Mouse (Mus musculus) forebrain, embryonic 16.5 days (tissue): ENCODE results near the gene Trpm1. TPM values are rescaled to one million over a fixed set of nuclear protein-coding genes. Genes with fewer than 3 reads are reported as not detected.

Experiments used
- ATAC-seq: fragments of 200-750 bp; cut with Nextera tagmentation; 2 replicates; pipeline ENCODE4 v1.8.0; 2017; ENCODE audit warnings: mild to moderate bottlenecking, moderate library complexity
- H3K27ac ChIP-seq: fragments of 300-500 bp; sonication (generic); 2 replicates; pipeline ENCODE4 v1.5.1; 2014; ENCODE audit warnings: low read length, control low read depth
- H3K27me3 ChIP-seq: fragments of 300-500 bp; sonication (generic); replicated peaks from 2 replicates; pipeline ENCODE4 v1.6.1; 2014; ENCODE audit warnings: low read length; ENCODE audit not compliant: control insufficient read depth, insufficient read depth
- H3K36me3 ChIP-seq: fragments of 300-500 bp; sonication (generic); 2 replicates; pipeline ENCODE4 v1.6.1; 2014; ENCODE audit not compliant: control insufficient read depth, insufficient read depth
- H3K4me1 ChIP-seq: fragments of 300-500 bp; sonication (generic); replicated peaks from 2 replicates; pipeline ENCODE4 v1.6.1; 2014; ENCODE audit warnings: low read length; ENCODE audit not compliant: control insufficient read depth, insufficient read depth
- H3K4me2 ChIP-seq: fragments of 300-500 bp; sonication (generic); 2 replicates; pipeline ENCODE4 v1.6.1; 2014; ENCODE audit warnings: mild to moderate bottlenecking, low read length, control low read depth
- H3K4me3 ChIP-seq: fragments of 300-500 bp; sonication (generic); replicated peaks from 2 replicates; pipeline ENCODE4 v1.5.1; 2014; ENCODE audit warnings: mild to moderate bottlenecking, low read length, control low read depth
- H3K9ac ChIP-seq: fragments of 300-500 bp; sonication (generic); replicated peaks from 2 replicates; pipeline ENCODE4 v1.6.1; 2014; ENCODE audit warnings: low read depth, low read length, control low read depth
- H3K9me3 ChIP-seq: fragments of 300-500 bp; sonication (generic); 2 replicates; pipeline ENCODE4 v1.6.1; 2016; ENCODE audit warnings: low read length; ENCODE audit not compliant: control insufficient read depth
- WGBS: fragments of 180-500 bp; shearing (Covaris S2); extraction: QIAGEN DNeasy Blood & Tissue Kit; methylation state at CpG from one replicate; pipeline ENCODE4 v1.1.7; 2014; 5-methylcytosine and 5-hydroxymethylcytosine counted together
- polyA plus RNA-seq: library from polyadenylated mRNA; unstranded; fragments of >200 nt; fragmentation: Nextera tagmentation; extraction: Ambion mirVana; gene quantifications from 2 replicates; pipeline ENCODE4 v1.2.1, GENCODE M21; 2015

The Trpm1 gene
- polyA plus RNA-seq, 1 experiment from 2014 or later: 0.08 TPM

GRCm38 (mm10) chr7:64253736-64254135 is 100.1 kb downstream of the Trpm1 start:
- Histone ChIP-seq H3K27me3 (no peaks in the 10 kb centered on the region), H3K36me3 (no peaks in the 10 kb centered on the region), H3K27ac (no peak overlapping the region), H3K4me2 (no peak overlapping the region), H3K4me3 (no peak overlapping the region), H3K9ac (no peak overlapping the region), H3K4me1 (no peaks in the 10 kb centered on the region), H3K9me3 (no peaks in the 10 kb centered on the region)
- ATAC-seq: no peak
- WGBS: 85% methylated on average over 3 of the region's 3 CpGs

GRCm38 (mm10) chr7:64265502-64266279 is 112.1 kb downstream of the Trpm1 start:
- Histone ChIP-seq H3K9ac (no peak overlapping the region), H3K36me3 (no peaks in the 10 kb centered on the region), H3K4me2 (no peak overlapping the region), H3K27ac (no peak overlapping the region), H3K4me3 (no peak overlapping the region), H3K4me1 (no peaks in the 10 kb centered on the region), H3K27me3 (peaks cover 4% of the 10 kb centered on the region; the same call in 1 of the 2 replicates), H3K9me3 (no peaks in the 10 kb centered on the region)
- WGBS: 83% methylated on average over 13 of the region's 13 CpGs
- no peak for ATAC-seq

GRCm38 (mm10) chr7:64266587-64266986 is 113.0 kb downstream of the Trpm1 start:
- no peak overlapping the region for H3K27ac ChIP-seq
- no peak overlapping the region for H3K4me3 ChIP-seq
- peaks cover 4% of the 10 kb centered on the region; the same call in 1 of the 2 replicates for H3K27me3 ChIP-seq
- H3K36me3 ChIP-seq: no peaks in the 10 kb centered on the region
- no peak overlapping the region for H3K9ac ChIP-seq
- H3K9me3 ChIP-seq: no peaks in the 10 kb centered on the region
- no peak for ATAC-seq
- 94% methylated on average over 4 of the region's 4 CpGs for WGBS
- no peaks in the 10 kb centered on the region for H3K4me1 ChIP-seq
- no peak overlapping the region for H3K4me2 ChIP-seq

- Histone ChIP-seq H3K36me3 (no peaks in the 10 kb centered on the region), H3K4me2 (no peak overlapping the region), H3K9ac (no peak overlapping the region), H3K27ac (peak overlapping the region; percentile 9; the same call in 1 of the 2 replicates), H3K4me1 (0 out of 2 replicates have a peak, but pooled peaks cover 2% of the 10 kb centered on the region), H3K4me3 (no peak overlapping the region), H3K9me3 (no peaks in the 10 kb centered on the region), H3K27me3 (peaks cover 4% of the 10 kb centered on the region; the same call in 1 of the 2 replicates)
- 5% methylated on average over 4 of the region's 4 CpGs for WGBS
- ATAC-seq: peak; percentile 96
Measured at GRCm38 (mm10) chr7:64271926-64272325, 118.3 kb downstream of the Trpm1 start.

- Histone ChIP-seq H3K27me3 (no peaks in the 10 kb centered on the region), H3K9ac (no peak overlapping the region), H3K36me3 (no peaks in the 10 kb centered on the region), H3K4me2 (no peak overlapping the region), H3K4me1 (0 out of 2 replicates have a peak, but pooled peaks cover 2% of the 10 kb centered on the region), H3K27ac (no peak overlapping the region), H3K4me3 (no peak overlapping the region), H3K9me3 (no peaks in the 10 kb centered on the region)
- WGBS: 46% methylated on average over 4 of the region's 4 CpGs
- no peak for ATAC-seq
Measured at GRCm38 (mm10) chr7:64275518-64275917, 121.9 kb downstream of the Trpm1 start.

- no peak overlapping the region for H3K4me3 ChIP-seq
- no peak overlapping the region for H3K27ac ChIP-seq
- WGBS: 61% methylated on average over 6 of the region's 6 CpGs
- H3K27me3 ChIP-seq: no peaks in the 10 kb centered on the region
- 0 out of 2 replicates have a peak, but pooled peaks cover 2% of the 10 kb centered on the region for H3K4me1 ChIP-seq
- H3K4me2 ChIP-seq: no peak overlapping the region
- no peak overlapping the region for H3K9ac ChIP-seq
- no peak for ATAC-seq
- H3K9me3 ChIP-seq: no peaks in the 10 kb centered on the region
- no peaks in the 10 kb centered on the region for H3K36me3 ChIP-seq
Measured at GRCm38 (mm10) chr7:64276921-64277320, 123.3 kb downstream of the Trpm1 start.

GRCm38 (mm10) chr7:64278526-64278925 is 124.9 kb downstream of the Trpm1 start:
- H3K4me3 ChIP-seq: no peak overlapping the region
- WGBS: 93% methylated on average over 1 of the region's 1 CpGs
- H3K4me2 ChIP-seq: no peak overlapping the region
- no peaks in the 10 kb centered on the region for H3K4me1 ChIP-seq
- H3K27ac ChIP-seq: no peak overlapping the region
- H3K9me3 ChIP-seq: no peaks in the 10 kb centered on the region
- no peaks in the 10 kb centered on the region for H3K36me3 ChIP-seq
- no peaks in the 10 kb centered on the region for H3K27me3 ChIP-seq
- no peak overlapping the region for H3K9ac ChIP-seq
- no peak for ATAC-seq

- H3K27me3 ChIP-seq: no peaks in the 10 kb centered on the region
- no peak for ATAC-seq
Measured at GRCm38 (mm10) chr7:64279548-64279947, 125.9 kb downstream of the Trpm1 start.

GRCm38 (mm10) chr7:64286566-64286965 is 132.9 kb downstream of the Trpm1 start:
- H3K27me3 ChIP-seq: no peaks in the 10 kb centered on the region
- no peak overlapping the region for H3K9ac ChIP-seq
- H3K27ac ChIP-seq: no peak overlapping the region
- ATAC-seq: no peak
- H3K9me3 ChIP-seq: no peaks in the 10 kb centered on the region
- peaks cover 9% of the 10 kb centered on the region for H3K4me1 ChIP-seq
- H3K4me3 ChIP-seq: no peak overlapping the region
- H3K4me2 ChIP-seq: peak overlapping the region; percentile 70
- no peaks in the 10 kb centered on the region for H3K36me3 ChIP-seq

More at GRCm38 (mm10) chr7:64279548-64279947, 125.9 kb downstream of the Trpm1 start:
- H3K4me1 ChIP-seq: no peaks in the 10 kb centered on the region
- H3K4me2 ChIP-seq: no peak overlapping the region
- WGBS: 79% methylated on average over 3 of the region's 3 CpGs
- no peaks in the 10 kb centered on the region for H3K9me3 ChIP-seq
- no peaks in the 10 kb centered on the region for H3K36me3 ChIP-seq
- H3K27ac ChIP-seq: no peak overlapping the region
- H3K4me3 ChIP-seq: no peak overlapping the region
- H3K9ac ChIP-seq: no peak overlapping the region
